Mouse (Mus musculus) kidney, adult 2 months (tissue): ENCODE measurements at regions not wholly inside any gene's neighbourhood (a gene's known extent, or its start where the extent isn't known, plus 50 kb on each side); places are given as distances from the start of the nearest gene placed in this dataset.

ENCODE experiments used
- DNase-seq: peaks from one replicate; pipeline ENCODE4 v3.0.0; 2021
- H3K27ac ChIP-seq: fragments of 200-500 bp; 2 replicates; pipeline ENCODE4 v1.5.1; 2012; ENCODE audit warnings: low read depth, low read length, control low read depth, inconsistent platforms; ENCODE audit not compliant: insufficient read depth
- H3K27me3 ChIP-seq: fragments of 200-500 bp; replicated peaks from 2 replicates; pipeline ENCODE4 v1.6.1; 2012; ENCODE audit warnings: mild to moderate bottlenecking, moderate library complexity, low read length, inconsistent platforms; ENCODE audit not compliant: control insufficient read depth, insufficient read depth
- H3K36me3 ChIP-seq: fragments of 200-500 bp; 2 replicates; pipeline ENCODE4 v1.6.1; 2012; ENCODE audit warnings: mild to moderate bottlenecking, moderate library complexity, low read length, inconsistent platforms; ENCODE audit not compliant: control insufficient read depth, insufficient read depth
- H3K4me1 ChIP-seq: fragments of 200-500 bp; 2 replicates; pipeline ENCODE4 v1.6.1; 2011; ENCODE audit warnings: low read length; ENCODE audit not compliant: control insufficient read depth, insufficient read depth
- H3K4me3 ChIP-seq: fragments of 200-500 bp; 2 replicates; pipeline ENCODE4 v1.5.1; 2011; ENCODE audit warnings: mild to moderate bottlenecking, low read depth, low read length, control low read depth; ENCODE audit not compliant: insufficient read depth
- CTCF ChIP-seq: fragments of 200-500 bp; conservative IDR thresholded peaks from 2 replicates; pipeline ENCODE4 v1.5.1; 2011; ENCODE audit warnings: low read depth, mild to moderate bottlenecking, control low read depth, low read length, moderate library complexity, mixed read lengths; ENCODE audit not compliant: insufficient read depth, insufficient read length
- POLR2A ChIP-seq: fragments of 200-500 bp; IDR thresholded peaks from one replicate; pipeline ENCODE4 v1.6.1; 2011; ENCODE audit warnings: low read depth, low read length, control low read depth
- WGBS: fragments of 180-500 bp; shearing (Covaris S2); methylation state at CpG from one replicate; pipeline ENCODE4 v1.1.7; 2018; 5-methylcytosine and 5-hydroxymethylcytosine counted together

- DNase-seq = no peak
- no peak for TF ChIP-seq CTCF
- WGBS = 71% methylated on average over 8 of the region's 8 CpGs
- H3K27ac ChIP-seq = no peak overlapping the region
- H3K4me1 ChIP-seq = no peaks in the 10 kb centered on the region
- no peak overlapping the region for H3K4me3 ChIP-seq
- H3K27me3 ChIP-seq = no peaks in the 10 kb centered on the region
- no peaks in the 10 kb centered on the region for H3K36me3 ChIP-seq
These were observed 213.6 kb upstream of the Jag1 start for GRCm38 (mm10) chr2:137329995-137330394.

DNA sequence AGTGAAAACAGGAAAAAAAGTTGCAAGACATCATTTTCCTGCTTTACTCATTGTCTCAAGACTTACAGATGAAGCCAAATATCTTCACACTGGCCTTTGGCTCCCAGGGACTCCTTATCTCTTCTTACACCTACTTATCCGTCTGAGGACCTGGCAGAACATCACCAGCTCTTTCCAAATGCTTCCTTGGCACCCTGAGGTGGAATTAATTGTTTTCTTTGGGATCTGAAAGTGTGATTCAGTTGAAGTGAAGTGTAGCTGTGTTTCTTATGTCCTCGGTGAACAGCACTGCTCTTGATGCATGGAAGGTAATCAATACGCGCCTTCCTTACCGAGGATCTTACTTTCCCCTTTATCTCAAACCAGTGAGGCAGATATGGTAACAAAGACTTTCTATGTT lies 207.0 kb upstream of the Jag1 start:
- Histone ChIP-seq H3K36me3 (no peaks in the 10 kb centered on the region), H3K27ac (no peak overlapping the region), H3K4me3 (no peak overlapping the region), H3K4me1 (no peaks in the 10 kb centered on the region), H3K27me3 (no peaks in the 10 kb centered on the region)
- 83% methylated on average over 5 of the region's 5 CpGs for WGBS
- TF ChIP-seq POLR2A = no peak
- DNase-seq = no peak

DNA sequence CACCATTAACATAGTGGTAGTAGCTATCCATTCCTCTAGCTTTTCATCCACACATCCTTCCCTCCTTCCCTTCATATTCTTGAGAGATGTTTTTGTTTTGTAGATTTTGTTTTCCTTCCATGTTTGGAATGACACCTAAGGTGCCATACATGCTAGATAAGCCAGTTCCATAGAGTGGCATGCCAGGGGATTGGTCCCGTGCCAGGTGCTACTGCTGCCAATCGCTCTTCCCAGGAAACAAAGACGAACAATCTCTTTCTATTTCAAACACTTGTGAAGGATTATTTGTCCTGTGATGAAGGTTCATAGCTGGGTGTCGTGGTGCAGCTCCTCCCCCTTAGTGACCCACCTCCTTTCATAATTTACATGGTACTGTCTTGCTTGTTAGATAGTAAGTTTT lies 194.1 kb upstream of the Jag1 start:
- 82% methylated on average over 4 of the region's 4 CpGs for WGBS

DNA sequence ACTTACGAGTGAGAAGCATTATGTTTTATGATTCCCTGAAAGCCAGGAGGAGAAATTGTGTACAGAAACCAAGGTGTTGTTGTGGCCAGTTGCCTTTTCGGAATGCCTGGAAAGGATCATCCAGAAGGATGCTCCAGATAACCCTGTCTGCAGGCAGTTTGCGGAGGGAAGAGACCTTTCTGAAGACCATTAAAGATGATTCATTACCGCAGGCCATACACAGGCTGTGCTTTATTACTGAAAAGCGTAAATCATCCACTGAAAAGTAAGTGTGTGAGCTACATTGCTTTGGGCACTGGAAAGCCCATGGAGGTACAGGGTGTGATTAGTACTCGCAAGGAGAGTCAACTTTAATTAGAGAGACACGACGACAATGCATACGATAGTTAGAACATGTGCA lies 191.7 kb upstream of the Jag1 start:
- H3K4me1 ChIP-seq = no peaks in the 10 kb centered on the region
- H3K27ac ChIP-seq = no peak overlapping the region
- no peaks in the 10 kb centered on the region for H3K36me3 ChIP-seq
- 79% methylated on average over 9 of the region's 9 CpGs for WGBS
- no peak for DNase-seq
- TF ChIP-seq CTCF (no peak), POLR2A (no peak)
- H3K27me3 ChIP-seq = no peaks in the 10 kb centered on the region
- H3K4me3 ChIP-seq = no peak overlapping the region

More for the DNA sequence above, 194.1 kb upstream of the Jag1 start:
- Histone ChIP-seq H3K27me3 (no peaks in the 10 kb centered on the region), H3K4me1 (no peaks in the 10 kb centered on the region), H3K4me3 (no peak overlapping the region), H3K27ac (no peak overlapping the region), H3K36me3 (no peaks in the 10 kb centered on the region)
- TF ChIP-seq CTCF (no peak), POLR2A (no peak)
- DNase-seq = no peak

DNA sequence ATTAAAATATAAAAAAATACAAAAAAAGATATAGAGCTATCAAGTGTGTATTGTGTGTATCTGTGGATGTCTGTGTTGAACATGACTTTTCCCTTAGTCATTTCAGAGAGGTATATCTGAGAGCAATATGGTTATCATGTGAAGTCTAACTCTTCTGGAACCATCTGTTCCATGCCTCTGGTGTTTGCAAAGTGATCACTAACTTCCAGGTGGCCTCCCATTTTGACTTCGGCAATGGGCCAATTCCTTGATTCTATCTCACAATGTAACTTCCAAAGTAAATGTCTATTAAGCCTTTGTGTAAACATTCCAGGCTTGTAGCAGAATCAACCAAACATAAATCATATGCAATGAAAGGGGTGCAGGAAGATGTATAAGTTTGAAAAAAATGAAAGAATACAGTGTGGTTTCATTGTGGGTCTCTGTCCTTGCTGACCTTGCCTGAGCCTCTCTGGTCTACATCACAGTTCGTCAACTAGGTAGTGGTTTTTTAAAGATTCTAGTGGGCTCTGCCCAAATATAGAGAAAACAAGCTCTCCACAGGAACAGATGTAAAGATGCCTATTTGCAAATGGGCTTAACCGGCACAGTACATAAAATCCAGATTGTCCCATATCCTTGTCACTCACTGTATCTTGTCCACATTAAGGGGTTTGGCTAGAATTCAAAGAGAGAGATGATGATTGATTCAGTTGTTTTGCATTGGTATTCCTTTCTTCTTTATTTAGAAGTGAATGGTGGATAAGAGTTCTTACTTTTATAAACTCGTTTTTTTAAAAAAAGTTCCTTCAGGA lies 185.2 kb upstream of the Jag1 start:
- Histone ChIP-seq H3K36me3 (no peaks in the 10 kb centered on the region), H3K27me3 (no peaks in the 10 kb centered on the region), H3K27ac (no peak overlapping the region), H3K4me1 (no peaks in the 10 kb centered on the region), H3K4me3 (no peak overlapping the region)
- TF ChIP-seq POLR2A (no peak), CTCF (no peak)
- WGBS = 70% methylated on average over 4 of the region's 4 CpGs
- no peak for DNase-seq

DNA sequence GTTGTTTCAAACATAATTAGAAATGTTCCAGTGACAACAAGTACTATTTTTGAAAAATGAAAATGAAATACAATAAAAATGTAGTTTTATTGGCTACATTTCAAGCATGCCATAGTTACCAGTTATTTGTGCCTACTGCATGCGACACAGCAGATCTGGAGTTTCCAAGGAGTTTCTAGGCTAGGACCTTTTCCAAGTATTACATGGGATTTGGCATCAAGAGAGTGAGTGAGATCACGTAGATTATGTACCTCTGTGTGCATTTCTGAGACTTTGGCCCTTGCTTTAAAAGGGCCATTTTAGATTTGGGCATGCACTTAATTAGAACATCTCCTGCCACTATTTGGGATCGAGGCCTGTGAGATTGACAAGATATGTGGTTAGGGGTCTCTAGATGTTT lies 172.8 kb upstream of the Jag1 start:
- DNase-seq = no peak
- WGBS = 92% methylated on average over 3 of the region's 3 CpGs
- Histone ChIP-seq H3K4me3 (no peak overlapping the region), H3K36me3 (no peaks in the 10 kb centered on the region), H3K27me3 (no peaks in the 10 kb centered on the region; the same call in 1 of the 2 replicates), H3K27ac (no peak overlapping the region), H3K4me1 (no peaks in the 10 kb centered on the region)
- TF ChIP-seq POLR2A = no peak
- TF ChIP-seq CTCF = no peak

GRCm38 (mm10) chr2:137271575-137272180 lies 155.2 kb upstream of the Jag1 start:
- TF ChIP-seq CTCF (no peak), POLR2A (no peak)
- Histone ChIP-seq H3K4me1 (no peaks in the 10 kb centered on the region), H3K27me3 (no peaks in the 10 kb centered on the region), H3K4me3 (no peak overlapping the region), H3K27ac (no peak overlapping the region), H3K36me3 (no peaks in the 10 kb centered on the region)
- DNase-seq = no peak
- 58% methylated on average over 5 of the region's 5 CpGs for WGBS
